Mouse (Mus musculus) bone marrow, adult 2 months (tissue): ENCODE measurements around the gene Epha1.

Source experiments
- CTCF ChIP-seq: fragments of 200-500 bp; IDR thresholded peaks from 2 replicates; pipeline ENCODE4 v1.5.1; 2011; ENCODE audit warnings: low read length, control low read depth; ENCODE audit not compliant: control insufficient read depth, insufficient read depth
- POLR2A ChIP-seq: fragments of 200-500 bp; IDR thresholded peaks from 2 replicates; pipeline ENCODE4 v1.6.1; 2011; ENCODE audit warnings: low read depth, mild to moderate bottlenecking, control low read depth, low read length, borderline replicate concordance; ENCODE audit not compliant: control insufficient read depth

DNA sequence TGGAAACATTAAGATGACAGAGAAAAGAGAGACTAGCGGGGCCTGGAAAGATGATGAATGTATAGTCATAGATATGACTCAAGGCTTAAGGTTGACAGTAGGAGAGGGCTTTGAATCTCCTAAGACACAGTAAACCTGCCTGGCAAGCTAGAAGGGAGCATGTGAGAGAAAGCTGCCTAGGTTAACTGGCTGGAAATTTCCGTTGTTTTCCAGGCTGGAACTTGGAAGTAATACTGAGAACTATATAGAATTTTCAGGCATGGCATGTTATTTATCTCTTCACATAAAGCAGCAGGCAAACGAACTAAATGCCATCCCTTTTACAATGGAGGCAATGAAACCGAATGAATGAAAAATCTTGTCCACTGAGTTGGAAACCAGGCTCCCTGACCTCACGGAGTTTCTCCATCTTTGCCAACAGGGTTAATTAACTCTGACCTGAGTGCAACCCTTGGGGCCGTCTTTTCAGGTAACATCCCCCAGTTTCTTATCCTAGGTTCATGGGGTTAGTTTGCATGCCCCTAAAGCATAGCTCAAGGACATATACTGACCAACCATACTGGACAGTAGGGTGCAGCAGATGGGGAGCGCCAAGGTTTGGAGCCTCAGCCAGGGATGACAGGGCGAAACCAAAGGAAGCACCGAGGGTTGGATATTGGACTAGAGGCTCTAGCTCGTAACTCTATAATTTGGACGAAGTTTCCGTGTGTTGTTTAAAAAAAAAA lies 24.6 kb downstream of the Epha1 start:
- TF ChIP-seq CTCF (no peak), POLR2A (no peak)
